Mouse (Mus musculus) adrenal gland, adult (tissue): ENCODE data around the gene Adam26b.
"Not testable (repeated sequence)": the region's sequence is repeated elsewhere in the genome, so short reads cannot be mapped to it uniquely, and the experiment has no call there.

Experiments
- DNase-seq, 2 experiments: peaks; one replicate each; pipeline ENCODE4 v3.0.0; 2022 to 2023; ENCODE audit warnings: low spot score in 1 of 2; ENCODE audit not compliant: inconsistent age in 2 of 2

Adam26b gene

DNA sequence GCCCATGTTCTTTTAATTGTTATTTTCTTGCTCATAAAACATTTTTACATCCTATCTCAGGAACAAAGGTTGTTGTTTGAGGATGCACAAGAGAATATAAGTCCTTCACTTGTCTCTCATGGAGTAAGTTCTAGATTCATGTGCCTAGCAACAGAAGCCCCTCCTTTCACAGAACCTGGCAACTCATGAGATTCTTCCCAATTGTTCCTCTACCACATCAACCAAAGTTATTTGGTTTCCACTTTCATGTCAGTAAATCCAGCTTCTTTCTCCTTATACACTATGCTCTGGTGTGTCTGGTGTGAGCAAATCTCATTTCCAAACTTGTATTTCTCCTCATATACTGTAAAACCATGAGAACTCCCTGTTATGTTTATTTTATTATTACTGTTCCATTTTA, at the start of gene Adam26b:
Gene Adam26b, minus strand, starts transcription at position 101 of the 400 bp plus-strand sequence.
- not testable (repeated sequence) for DNase-seq

- not testable (repeated sequence) for DNase-seq
These were observed 48.7 kb upstream of the Adam26b start, which contains the start of gene Adam26a for GRCm38 (mm10) chr8:43576607-43577006. Gene Adam26a, minus strand, starts transcription at chr8:43576707.
